Mouse (Mus musculus): ENCODE data around the gene Ranbp1. TPM values are rescaled to one million over a fixed set of nuclear protein-coding genes. Genes with fewer than 3 reads are reported as not detected.

The Ranbp1 gene
- polyA plus RNA-seq (2012; rRNA removed) = 176 and 186 TPM in 2 replicates

DNA sequence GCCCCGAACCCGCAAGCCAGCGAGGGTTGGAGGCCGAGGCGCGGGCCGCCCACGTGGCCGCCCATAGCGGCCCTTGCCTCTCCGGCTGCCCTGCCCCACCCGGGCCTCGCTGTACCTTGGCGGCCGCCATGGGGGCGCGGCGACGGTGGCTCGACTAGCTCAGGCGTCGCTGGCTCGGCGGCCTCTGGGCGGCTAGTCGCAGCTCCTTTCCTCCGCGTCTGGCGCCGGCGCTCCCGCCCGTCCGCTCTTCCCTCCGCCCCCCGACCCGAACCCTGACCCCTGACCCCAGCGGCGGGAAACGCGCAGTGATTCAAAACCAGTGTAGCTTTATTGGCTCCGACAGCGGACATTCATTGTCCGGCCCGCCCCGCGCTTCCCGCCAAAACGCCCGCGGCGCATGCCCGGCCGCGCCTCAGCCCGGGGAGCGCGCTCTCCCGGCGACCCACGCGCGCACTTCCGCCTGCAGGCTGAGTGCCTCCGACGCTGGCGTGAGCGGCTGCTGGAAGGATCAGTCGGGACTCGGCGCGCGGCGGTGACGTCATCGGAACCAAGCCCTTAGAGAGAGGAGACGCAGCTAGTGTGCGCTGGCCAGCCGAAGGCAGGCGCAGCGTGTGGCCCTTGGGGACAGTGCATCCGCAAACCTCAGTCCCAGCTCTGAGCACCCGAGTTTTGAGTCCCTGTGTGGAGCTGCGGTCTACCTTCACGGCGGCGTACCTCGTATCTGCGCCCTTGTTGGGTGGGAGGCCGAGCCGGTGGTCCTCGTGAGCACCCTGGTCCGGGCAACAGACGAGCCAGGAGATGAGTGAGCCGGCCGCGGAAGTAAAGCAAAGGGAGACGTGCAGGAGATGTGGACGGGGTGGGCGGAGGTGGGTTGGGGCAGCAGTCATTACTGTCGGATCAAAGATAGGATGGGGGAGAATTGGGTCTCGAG is at the start of gene Ranbp1, which contains the start of gene Trmt2a:
Gene Ranbp1, minus strand, starts transcription at position 300 of the 931 bp plus-strand sequence.
Gene Trmt2a, plus strand, starts transcription at position 247 of the 931 bp plus-strand sequence.

DNA sequence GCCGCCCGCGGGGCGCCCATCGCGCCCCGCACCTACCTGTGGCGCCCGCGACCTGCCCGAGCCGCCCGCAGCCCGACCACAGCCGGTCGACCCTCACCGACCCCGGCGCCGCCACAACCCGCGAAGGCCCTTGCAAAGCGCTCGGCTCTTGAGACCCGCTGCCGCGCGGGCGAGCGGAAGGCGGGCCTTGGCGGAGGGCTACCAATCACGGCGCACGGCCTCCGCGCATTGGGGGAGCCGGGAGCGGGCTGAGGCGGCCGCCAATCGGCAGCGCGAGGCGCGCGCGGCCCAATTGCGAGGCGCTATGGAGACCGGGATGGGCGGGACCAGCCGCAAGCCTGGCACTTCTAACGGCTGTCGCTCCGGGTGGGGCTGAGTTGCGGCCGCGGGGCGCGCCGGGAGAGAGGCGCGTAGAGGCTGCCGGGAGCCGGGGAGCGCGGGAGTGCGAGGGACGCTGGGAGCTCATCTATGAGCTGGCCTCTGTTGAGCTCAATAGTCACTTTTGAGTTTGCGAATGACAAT is 40.6 kb upstream of the Ranbp1 start, which contains the start of gene Dgcr8:
Gene Dgcr8, minus strand, starts transcription at position 180 of the 522 bp plus-strand sequence.

DNA sequence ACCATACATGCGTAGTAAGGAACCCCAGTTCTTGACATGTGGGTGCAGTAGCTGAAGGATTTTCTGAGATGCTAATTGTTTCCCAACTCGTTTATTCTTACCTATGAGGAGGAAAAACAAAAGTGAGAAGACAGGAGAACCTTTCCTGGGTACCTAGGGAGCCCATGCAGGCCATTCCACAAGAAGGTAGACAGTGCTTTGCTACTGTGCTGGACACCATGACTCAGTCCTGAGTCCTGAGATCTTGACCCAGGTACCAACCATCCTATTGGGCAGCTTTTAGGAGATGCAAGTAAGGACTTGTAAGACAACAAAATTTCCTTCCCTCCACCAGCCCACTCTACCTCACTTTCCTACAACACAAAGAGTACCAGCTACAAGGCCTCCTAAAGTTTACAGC is 9.7 kb upstream of the Ranbp1 start, which contains the start of gene Gm49776:
Gene Gm49776, minus strand, starts transcription at position 101 of the 400 bp plus-strand sequence.

DNA sequence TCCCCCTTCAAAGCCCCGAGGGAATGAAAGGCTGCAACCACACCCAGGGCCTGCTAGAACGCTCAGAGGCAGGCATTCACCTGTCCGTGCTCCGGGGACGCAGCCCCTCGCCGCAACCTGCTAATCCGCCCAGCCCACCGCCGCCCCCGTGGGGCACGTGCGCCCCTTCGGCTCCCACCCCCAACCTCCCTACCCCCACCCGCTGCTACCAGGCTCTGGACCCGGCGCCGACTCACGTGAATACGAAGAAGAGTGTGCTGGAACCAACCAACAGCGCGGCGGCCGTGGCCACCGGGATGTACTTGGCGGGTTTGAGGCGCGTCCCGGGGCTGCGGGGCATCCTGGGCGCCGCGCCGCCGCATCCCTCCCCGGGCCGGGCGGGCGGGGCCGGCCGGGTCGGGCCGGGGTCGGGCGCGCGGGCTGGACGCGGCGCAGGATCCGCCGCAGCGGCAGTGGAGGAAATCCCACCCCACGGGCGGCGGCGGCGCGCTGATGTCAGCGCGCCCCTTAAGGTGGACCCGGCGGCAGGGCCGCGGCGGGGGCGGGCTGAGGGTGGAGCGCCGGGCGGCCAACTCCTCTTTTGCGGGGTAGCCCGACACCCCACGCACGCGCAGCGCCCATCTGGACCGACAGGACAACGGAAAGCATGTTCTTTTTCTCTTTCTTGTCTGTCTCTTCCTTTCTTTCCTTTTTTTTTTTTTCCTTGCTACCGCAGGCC is 13.7 kb downstream of the Ranbp1 start, which contains the start of gene Zdhhc8:
Gene Zdhhc8, minus strand, starts transcription at position 466 of the 718 bp plus-strand sequence.

DNA sequence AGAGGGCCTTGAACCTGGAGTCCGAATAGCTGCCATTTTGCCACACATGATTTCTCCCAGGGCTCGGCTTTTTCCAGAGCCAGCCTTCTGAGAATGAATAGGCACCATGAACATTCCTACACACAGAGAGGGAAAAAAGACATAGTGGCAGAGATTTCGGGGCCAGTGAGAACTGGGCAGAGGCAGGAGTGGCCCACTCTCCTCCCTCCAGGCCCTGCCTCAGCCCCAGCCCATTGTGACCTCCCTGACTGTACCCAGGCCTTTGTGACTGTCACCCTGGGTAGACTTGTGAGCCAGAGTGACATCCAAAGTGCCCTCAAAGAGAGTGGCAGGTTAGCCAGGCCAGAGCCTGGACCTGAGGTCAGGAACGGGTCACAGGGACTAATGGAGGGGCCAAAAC is 31.0 kb downstream of the Ranbp1 start, which contains the start of gene Ccdc188:
Gene Ccdc188, plus strand, starts transcription at position 301 of the 400 bp plus-strand sequence.

Other genes with a start within 250 kb of the Ranbp1 start
- 111 and 117 TPM in 2 replicates for gene Dgcr6, start 195.9 kb downstream of the Ranbp1 start, polyA plus RNA-seq (2012; rRNA removed)
- 6.3 and 8.4 TPM in 2 replicates for gene Prodh, start 158.5 kb downstream of the Ranbp1 start, polyA plus RNA-seq (2012; rRNA removed)
- 68.5 and 70.7 TPM in 2 replicates for gene Rtn4r, start 121.1 kb downstream of the Ranbp1 start, polyA plus RNA-seq (2012; rRNA removed)
- gene Ccdc188, start 30.9 kb downstream of the Ranbp1 start, polyA plus RNA-seq (2012; rRNA removed) = not detected in 2 replicates
- gene Zdhhc8, start 13.6 kb downstream of the Ranbp1 start, polyA plus RNA-seq (2012; rRNA removed) = 52.0 and 62.2 TPM in 2 replicates
- 92.8 and 93.7 TPM in 2 replicates for gene Trmt2a, start 53 bp downstream of the Ranbp1 start, polyA plus RNA-seq (2012; rRNA removed)
- gene Gm49776, start 9.6 kb upstream of the Ranbp1 start, polyA plus RNA-seq (2012; rRNA removed) = 0.15 TPM in 1 of 2 replicates, not detected in the other
- 66.9 and 70.9 TPM in 2 replicates for gene Dgcr8, start 40.5 kb upstream of the Ranbp1 start, polyA plus RNA-seq (2012; rRNA removed)
- 99.7 and 100 TPM in 2 replicates for gene Tango2, start 99.4 kb upstream of the Ranbp1 start, polyA plus RNA-seq (2012; rRNA removed)
- 115 and 122 TPM in 2 replicates for gene Arvcf, start 99.5 kb upstream of the Ranbp1 start, polyA plus RNA-seq (2012; rRNA removed)
- 26.0 and 26.7 TPM in 2 replicates for gene Txnrd2, start 177.7 kb upstream of the Ranbp1 start, polyA plus RNA-seq (2012; rRNA removed)
- gene Comt, start 178.1 kb upstream of the Ranbp1 start, polyA plus RNA-seq (2012; rRNA removed) = 80.7 and 90.6 TPM in 2 replicates
- gene Gnb1l, start 250.0 kb upstream of the Ranbp1 start, polyA plus RNA-seq (2012; rRNA removed) = 13.3 and 14.6 TPM in 2 replicates

All from central nervous system, embryonic 18 days (tissue).